Mouse (Mus musculus): ENCODE results near the gene Wdr45b. TPM values are rescaled to one million over a fixed set of nuclear protein-coding genes. Genes with fewer than 3 reads are reported as not detected.
"Not testable (repeated sequence)": the region's sequence is repeated elsewhere in the genome, so short reads cannot be mapped to it uniquely, and the experiment has no call there.

Wdr45b gene
- polyA plus RNA-seq, 1 experiment from 2014 or later, result 82.1 TPM

- Histone ChIP-seq H3K27me3 (no peaks in the 10 kb centered on the region), H3K27ac (no peak overlapping the region), H3K4me1 (no peaks in the 10 kb centered on the region), H3K36me3 (ENCODE audit: poor library complexity, severe bottlenecking) (no peaks in the 10 kb centered on the region), H3K9me3 (replicated peaks) (no peaks in the 10 kb centered on the region), H3K9ac (no peak overlapping the region), H3K4me2 (no peak overlapping the region), H3K4me3 (no peak overlapping the region)
- WGBS, result 77% methylated on average over 5 of the region's 5 CpGs
- ATAC-seq, result no peak
Measured at GRCm38 (mm10) chr11:121367170-121367707, 13.0 kb upstream of the Wdr45b start.

GRCm38 (mm10) chr11:121362212-121362611 is 8.0 kb upstream of the Wdr45b start:
- H3K9ac ChIP-seq, result no peak overlapping the region
- ATAC-seq, result no peak
- no peak overlapping the region for H3K4me3 ChIP-seq
- H3K27ac ChIP-seq, result no peak overlapping the region
- no peak overlapping the region for H3K4me2 ChIP-seq
- no peaks in the 10 kb centered on the region for H3K4me1 ChIP-seq
- H3K9me3 ChIP-seq (replicated peaks), result no peaks in the 10 kb centered on the region
- no peaks in the 10 kb centered on the region for H3K36me3 ChIP-seq (ENCODE audit: poor library complexity, severe bottlenecking)
- 33% methylated on average over 5 of the region's 5 CpGs for WGBS
- 0 out of 2 replicates have a peak, but pooled peaks cover 2% of the 10 kb centered on the region for H3K27me3 ChIP-seq

GRCm38 (mm10) chr11:121353326-121354090 is 737 bp downstream of the Wdr45b start:
- peak overlapping the region; percentile 90 for H3K4me2 ChIP-seq
- peak overlapping the region; percentile 96 for H3K4me3 ChIP-seq
- H3K4me1 ChIP-seq, result peaks cover 26% of the 10 kb centered on the region
- peak overlapping the region; percentile 91 for H3K9ac ChIP-seq
- peaks cover 17% of the 10 kb centered on the region; the same call in 1 of the 2 replicates for H3K36me3 ChIP-seq (ENCODE audit: poor library complexity, severe bottlenecking)
- ATAC-seq, result 0 out of 2 replicates have a peak, but pooled peaks have one; percentile 1
- H3K9me3 ChIP-seq (replicated peaks), result no peaks in the 10 kb centered on the region
- 0 out of 2 replicates have a peak, but pooled peaks cover 1% of the 10 kb centered on the region for H3K27me3 ChIP-seq
- 4% methylated on average over 34 of the region's 41 CpGs for WGBS
- H3K27ac ChIP-seq, result peak overlapping the region; percentile 75

GRCm38 (mm10) chr11:121348727-121349126 is 5.5 kb downstream of the Wdr45b start:
- not testable (repeated sequence) for H3K4me2 ChIP-seq; H3K4me3 ChIP-seq; H3K9ac ChIP-seq; H3K27ac ChIP-seq; ATAC-seq; H3K9me3 ChIP-seq (replicated peaks); H3K27me3 ChIP-seq
- H3K4me1 ChIP-seq, result peaks cover 16% of the 10 kb centered on the region
- H3K36me3 ChIP-seq (ENCODE audit: poor library complexity, severe bottlenecking), result peaks cover 45% of the 10 kb centered on the region
- WGBS, result 88% methylated on average over 3 of the region's 3 CpGs

GRCm38 (mm10) chr11:121348166-121348565 is 6.1 kb downstream of the Wdr45b start:
- Histone ChIP-seq H3K36me3 (ENCODE audit: poor library complexity, severe bottlenecking) (peaks cover 45% of the 10 kb centered on the region), H3K4me1 (peaks cover 11% of the 10 kb centered on the region), H3K27ac (no peak overlapping the region), H3K9ac (no peak overlapping the region), H3K27me3 (no peaks in the 10 kb centered on the region), H3K9me3 (replicated peaks) (no peaks in the 10 kb centered on the region), H3K4me2 (no peak overlapping the region), H3K4me3 (no peak overlapping the region)
- 98% methylated on average over 2 of the region's 2 CpGs for WGBS
- no peak for ATAC-seq

GRCm38 (mm10) chr11:121347036-121347435 is 7.2 kb downstream of the Wdr45b start:
- H3K4me1 ChIP-seq, result no peaks in the 10 kb centered on the region
- no peak overlapping the region for H3K9ac ChIP-seq
- H3K27ac ChIP-seq, result no peak overlapping the region
- no peaks in the 10 kb centered on the region for H3K27me3 ChIP-seq
- 91% methylated on average over 2 of the region's 2 CpGs for WGBS
- no peak overlapping the region for H3K4me3 ChIP-seq
- no peaks in the 10 kb centered on the region for H3K9me3 ChIP-seq (replicated peaks)
- peaks cover 45% of the 10 kb centered on the region for H3K36me3 ChIP-seq (ENCODE audit: poor library complexity, severe bottlenecking)
- no peak for ATAC-seq
- H3K4me2 ChIP-seq, result no peak overlapping the region

GRCm38 (mm10) chr11:121342423-121342822 is 11.8 kb downstream of the Wdr45b start:
- not testable (repeated sequence) for H3K9ac ChIP-seq; H3K4me1 ChIP-seq; H3K4me2 ChIP-seq; H3K27me3 ChIP-seq; H3K4me3 ChIP-seq; H3K27ac ChIP-seq; ATAC-seq; H3K9me3 ChIP-seq (replicated peaks)
- WGBS, result 50% methylated on average over 1 of the region's 1 CpGs
- peaks cover 45% of the 10 kb centered on the region for H3K36me3 ChIP-seq (ENCODE audit: poor library complexity, severe bottlenecking)

GRCm38 (mm10) chr11:121340287-121340686 is 14.0 kb downstream of the Wdr45b start:
- Histone ChIP-seq H3K27me3 (no peaks in the 10 kb centered on the region), H3K27ac (no peak overlapping the region), H3K9me3 (replicated peaks) (no peaks in the 10 kb centered on the region), H3K9ac (no peak overlapping the region), H3K4me2 (no peak overlapping the region), H3K4me1 (no peaks in the 10 kb centered on the region), H3K36me3 (ENCODE audit: poor library complexity, severe bottlenecking) (peaks cover 37% of the 10 kb centered on the region), H3K4me3 (no peak overlapping the region)
- WGBS, result 93% methylated on average over 1 of the region's 1 CpGs
- ATAC-seq, result no peak

GRCm38 (mm10) chr11:121339647-121340046 is 14.6 kb downstream of the Wdr45b start:
- no peaks in the 10 kb centered on the region for H3K27me3 ChIP-seq
- H3K4me2 ChIP-seq, result no peak overlapping the region
- WGBS, result 91% methylated on average over 1 of the region's 1 CpGs
- H3K4me3 ChIP-seq, result no peak overlapping the region
- no peak overlapping the region for H3K9ac ChIP-seq
- no peaks in the 10 kb centered on the region for H3K9me3 ChIP-seq (replicated peaks)
- H3K27ac ChIP-seq, result no peak overlapping the region
- peaks cover 39% of the 10 kb centered on the region for H3K36me3 ChIP-seq (ENCODE audit: poor library complexity, severe bottlenecking)
- H3K4me1 ChIP-seq, result no peaks in the 10 kb centered on the region
- no peak for ATAC-seq

- Histone ChIP-seq H3K27ac (no peak overlapping the region), H3K36me3 (ENCODE audit: poor library complexity, severe bottlenecking) (peaks cover 81% of the 10 kb centered on the region), H3K4me1 (no peaks in the 10 kb centered on the region), H3K9me3 (replicated peaks) (no peaks in the 10 kb centered on the region), H3K4me3 (no peak overlapping the region), H3K9ac (no peak overlapping the region), H3K27me3 (no peaks in the 10 kb centered on the region), H3K4me2 (no peak overlapping the region)
- no peak for ATAC-seq
- 96% methylated on average over 3 of the region's 3 CpGs for WGBS
Measured at GRCm38 (mm10) chr11:121331641-121332040, 22.6 kb downstream of the Wdr45b start.

- Histone ChIP-seq H3K4me2 (no peak overlapping the region), H3K9me3 (replicated peaks) (no peaks in the 10 kb centered on the region), H3K27me3 (no peaks in the 10 kb centered on the region), H3K27ac (no peak overlapping the region), H3K4me1 (no peaks in the 10 kb centered on the region), H3K36me3 (ENCODE audit: poor library complexity, severe bottlenecking) (peaks cover 64% of the 10 kb centered on the region), H3K9ac (no peak overlapping the region), H3K4me3 (no peak overlapping the region)
- no peak for ATAC-seq
Measured at GRCm38 (mm10) chr11:121328619-121329018, 25.6 kb downstream of the Wdr45b start.

GRCm38 (mm10) chr11:121328206-121328605 is 26.0 kb downstream of the Wdr45b start:
- Histone ChIP-seq H3K27ac (no peak overlapping the region), H3K9me3 (replicated peaks) (no peaks in the 10 kb centered on the region), H3K27me3 (no peaks in the 10 kb centered on the region), H3K36me3 (ENCODE audit: poor library complexity, severe bottlenecking) (peaks cover 62% of the 10 kb centered on the region), H3K4me3 (no peak overlapping the region), H3K9ac (no peak overlapping the region), H3K4me1 (no peaks in the 10 kb centered on the region), H3K4me2 (no peak overlapping the region)
- ATAC-seq, result no peak
- 94% methylated on average over 9 of the region's 9 CpGs for WGBS
